Mouse (Mus musculus) stomach, postnatal 0 days (tissue): ENCODE data around the gene Pxylp1.

Experiments used
- CTCF ChIP-seq: IDR thresholded peaks from 2 replicates; pipeline ENCODE4 v1.5.1; 2016; ENCODE audit warnings: antibody characterized with exemption, low read depth, mild to moderate bottlenecking, moderate library complexity
- EP300 ChIP-seq: optimal IDR thresholded peaks from 2 replicates; pipeline ENCODE3; 2016; ENCODE audit warnings: antibody characterized with exemption

DNA sequence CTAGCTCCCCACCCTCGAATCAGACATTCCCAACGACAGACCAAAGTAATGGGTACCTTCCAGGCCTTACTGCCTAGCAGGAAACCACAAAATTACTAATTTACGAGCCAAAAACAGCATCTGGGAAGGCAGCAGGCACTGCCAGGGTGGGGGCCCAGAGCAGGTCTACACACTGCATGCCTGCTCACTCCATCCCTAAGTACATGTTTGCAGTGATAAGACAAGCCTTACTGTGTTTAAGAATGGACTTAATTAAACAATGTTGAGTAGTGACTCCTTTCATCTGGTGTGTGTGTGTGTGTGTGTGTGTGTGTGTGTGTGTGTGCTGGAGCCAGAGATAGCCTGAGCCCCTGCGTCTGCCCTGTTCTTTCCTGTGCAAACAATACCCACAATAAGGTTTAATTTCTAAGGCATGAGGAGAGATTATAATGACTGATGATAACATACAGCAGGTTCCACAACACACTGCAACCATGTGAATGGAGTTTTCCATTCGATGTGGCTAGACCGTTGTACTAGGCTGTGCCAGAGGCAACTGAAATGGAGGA is 57.0 kb downstream of the Pxylp1 start:
- TF ChIP-seq CTCF: no peak
- TF ChIP-seq EP300: no peak
